Mouse (Mus musculus): ENCODE measurements around the gene Arhgef19. TPM values are rescaled to one million over a fixed set of nuclear protein-coding genes. Genes with fewer than 3 reads are reported as not detected.

Arhgef19 gene
- polyA plus RNA-seq, 1 experiment from 2014 or later = 20.9 TPM

DNA sequence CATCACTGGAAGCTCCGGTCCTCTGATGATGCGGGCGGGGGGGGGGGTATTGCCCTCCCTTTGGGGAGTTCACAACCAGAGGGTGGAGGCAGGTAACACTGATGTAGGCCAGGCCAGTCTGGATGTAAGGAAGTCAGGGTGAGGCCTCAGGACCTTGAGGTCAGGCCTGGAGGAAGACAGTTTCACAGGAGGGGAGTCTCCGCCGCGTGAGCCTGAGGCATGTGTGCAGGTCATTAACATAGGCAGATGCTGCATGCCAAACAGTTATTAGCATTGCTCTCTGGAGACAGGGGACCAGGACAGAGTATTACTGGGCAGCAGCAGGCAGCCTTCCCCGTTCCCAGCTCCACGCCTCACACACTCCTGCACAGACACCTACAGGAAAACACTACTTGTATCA is 48.9 kb downstream of the Arhgef19 start:
- Histone ChIP-seq H3K9me3 (no peaks in the 10 kb centered on the region), H3K4me1 (peaks cover 38% of the 10 kb centered on the region), H3K36me3 (no peaks in the 10 kb centered on the region), H3K27me3 (replicated peaks) (peaks cover 28% of the 10 kb centered on the region), H3K4me3 (replicated peaks) (no peak overlapping the region), H3K27ac (no peak overlapping the region), H3K9ac (no peak overlapping the region), H3K4me2 (no peak overlapping the region)
- ATAC-seq (ENCODE audit: insufficient read depth, low FRiP score, low read depth) = no peak
- WGBS = 48% methylated on average over 8 of the region's 8 CpGs

DNA sequence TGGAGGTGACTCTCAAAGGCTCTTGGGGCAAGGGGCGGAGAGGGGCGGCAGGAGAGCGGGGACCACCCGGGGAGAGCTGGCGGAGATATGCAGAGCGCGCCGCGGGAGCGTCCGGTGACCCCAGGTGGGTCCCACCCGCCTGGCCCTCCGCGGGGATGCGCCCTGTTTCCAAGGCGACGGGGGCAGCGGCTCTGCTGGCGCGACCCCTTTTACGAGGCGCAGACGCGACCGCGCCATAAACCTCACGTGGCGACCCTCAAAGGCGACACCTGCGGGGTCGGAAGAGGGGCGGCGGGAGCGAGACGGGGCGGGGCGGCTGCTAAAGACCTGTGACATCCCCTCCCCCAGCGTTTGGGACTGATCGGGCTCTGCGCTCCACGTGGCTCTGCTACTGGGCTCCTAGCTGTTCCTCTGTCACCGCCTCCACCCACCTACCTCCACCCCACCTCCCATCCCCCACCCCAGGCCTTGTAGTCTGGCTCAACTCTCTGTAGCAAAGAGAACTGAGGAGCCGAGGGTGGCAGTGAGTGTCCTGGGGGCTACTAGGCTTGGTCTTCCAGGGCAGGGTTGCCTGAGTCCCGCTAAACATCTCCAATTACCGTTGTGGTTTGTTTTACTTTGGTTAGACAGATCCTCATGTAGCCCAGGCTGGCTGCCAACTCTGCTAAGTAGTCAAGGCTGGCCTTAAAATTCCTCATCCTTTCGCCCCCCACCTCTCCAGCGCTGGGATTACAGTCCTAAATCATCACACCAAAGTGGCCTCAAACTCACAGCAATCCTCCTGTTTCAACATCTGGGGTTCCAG is 52.5 kb downstream of the Arhgef19 start:
- H3K27me3 ChIP-seq (replicated peaks) = peaks cover 31% of the 10 kb centered on the region
- peak overlapping the region; percentile 28 for H3K4me3 ChIP-seq (replicated peaks)
- H3K36me3 ChIP-seq = no peaks in the 10 kb centered on the region
- no peak overlapping the region for H3K9ac ChIP-seq
- no peaks in the 10 kb centered on the region for H3K9me3 ChIP-seq
- ATAC-seq (ENCODE audit: insufficient read depth, low FRiP score, low read depth) = no peak
- 4% methylated on average over 39 of the region's 47 CpGs for WGBS
- H3K27ac ChIP-seq = no peak overlapping the region
- peak overlapping the region; percentile 75 for H3K4me2 ChIP-seq
- peaks cover 31% of the 10 kb centered on the region for H3K4me1 ChIP-seq

DNA sequence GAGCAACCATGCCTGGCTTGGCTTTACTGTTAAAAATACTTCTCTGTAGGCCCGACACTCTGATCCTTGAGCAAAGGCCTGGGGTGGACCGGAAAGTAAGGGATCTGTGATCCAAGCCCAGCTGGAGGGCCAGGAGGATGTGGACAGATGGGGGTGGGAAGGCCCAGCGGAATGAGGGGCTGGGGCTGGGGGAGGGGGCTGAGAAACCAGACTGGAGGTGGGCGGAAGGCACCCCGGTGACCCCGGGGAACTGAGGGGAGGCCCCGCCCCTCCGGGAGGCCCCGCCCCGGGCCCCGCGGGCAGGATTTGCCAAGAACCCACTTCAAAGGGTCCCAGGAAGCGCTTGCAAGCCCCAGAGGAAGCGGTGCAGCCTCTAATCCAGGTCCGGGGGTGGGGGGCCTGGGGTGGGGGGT is 56.5 kb downstream of the Arhgef19 start:
- ATAC-seq (ENCODE audit: insufficient read depth, low FRiP score, low read depth) = 0 out of 2 replicates have a peak, but pooled peaks have one; percentile 23
- no peak overlapping the region for H3K9ac ChIP-seq
- peaks cover 19% of the 10 kb centered on the region; the same call in 1 of the 2 replicates for H3K27me3 ChIP-seq (replicated peaks)
- H3K9me3 ChIP-seq = no peaks in the 10 kb centered on the region
- WGBS = 5% methylated on average over 12 of the region's 15 CpGs
- H3K27ac ChIP-seq = no peak overlapping the region
- peaks cover 20% of the 10 kb centered on the region for H3K4me1 ChIP-seq
- H3K36me3 ChIP-seq = no peaks in the 10 kb centered on the region
- no peak overlapping the region for H3K4me3 ChIP-seq (replicated peaks)
- H3K4me2 ChIP-seq = peak overlapping the region; percentile 19; the same call in 1 of the 2 replicates

DNA sequence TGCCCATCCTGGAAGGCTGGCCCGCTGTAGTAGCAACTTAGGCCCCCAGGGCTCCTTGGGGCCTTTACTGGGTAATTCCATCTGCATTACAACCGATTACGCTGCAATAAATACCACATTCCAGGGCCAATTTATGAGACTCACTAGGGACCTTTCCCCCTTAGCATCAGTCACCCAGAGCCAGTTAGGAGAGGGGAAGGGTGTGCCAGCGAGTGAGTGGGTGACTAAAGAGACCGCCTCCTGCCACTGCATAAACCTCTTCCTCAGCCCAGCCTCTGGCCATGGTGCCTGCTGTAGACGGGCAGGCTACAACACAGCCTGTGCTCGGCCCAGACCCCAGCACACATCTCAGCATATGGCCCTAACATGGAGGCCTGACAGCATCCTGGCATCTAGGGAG is 58.6 kb downstream of the Arhgef19 start:
- Histone ChIP-seq H3K4me1 (peaks cover 29% of the 10 kb centered on the region), H3K4me3 (replicated peaks) (no peak overlapping the region), H3K27me3 (replicated peaks) (0 out of 2 replicates have a peak, but pooled peaks cover 15% of the 10 kb centered on the region), H3K27ac (no peak overlapping the region), H3K9ac (no peak overlapping the region), H3K36me3 (no peaks in the 10 kb centered on the region), H3K4me2 (no peak overlapping the region), H3K9me3 (no peaks in the 10 kb centered on the region)
- no peak for ATAC-seq (ENCODE audit: insufficient read depth, low FRiP score, low read depth)
- 64% methylated on average over 7 of the region's 7 CpGs for WGBS

DNA sequence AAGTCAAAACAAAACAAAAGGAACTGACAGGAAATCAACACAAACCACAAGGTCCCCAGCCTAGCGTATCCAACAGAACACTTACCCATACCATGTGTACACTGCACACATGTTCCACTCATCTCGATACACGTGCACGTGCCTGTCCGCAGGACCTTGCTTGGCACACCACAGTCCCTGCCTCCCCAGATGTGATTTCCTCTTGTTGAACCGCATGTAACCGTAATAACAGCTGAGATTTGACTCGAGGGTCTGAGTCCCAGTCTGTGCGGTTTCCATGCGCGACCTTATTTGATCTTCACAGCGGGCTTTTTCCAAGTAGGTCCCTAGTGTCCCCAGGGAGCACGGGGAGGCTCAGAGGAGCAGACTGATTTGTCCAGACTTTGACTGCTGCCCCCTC is 60.1 kb downstream of the Arhgef19 start:
- 0 out of 2 replicates have a peak, but pooled peaks cover 8% of the 10 kb centered on the region for H3K27me3 ChIP-seq (replicated peaks)
- H3K4me3 ChIP-seq (replicated peaks) = no peak overlapping the region
- no peaks in the 10 kb centered on the region for H3K9me3 ChIP-seq
- 66% methylated on average over 13 of the region's 13 CpGs for WGBS
- no peaks in the 10 kb centered on the region for H3K36me3 ChIP-seq
- ATAC-seq (ENCODE audit: insufficient read depth, low FRiP score, low read depth) = no peak
- H3K9ac ChIP-seq = no peak overlapping the region
- no peak overlapping the region for H3K27ac ChIP-seq
- peaks cover 34% of the 10 kb centered on the region for H3K4me1 ChIP-seq
- H3K4me2 ChIP-seq = no peak overlapping the region

DNA sequence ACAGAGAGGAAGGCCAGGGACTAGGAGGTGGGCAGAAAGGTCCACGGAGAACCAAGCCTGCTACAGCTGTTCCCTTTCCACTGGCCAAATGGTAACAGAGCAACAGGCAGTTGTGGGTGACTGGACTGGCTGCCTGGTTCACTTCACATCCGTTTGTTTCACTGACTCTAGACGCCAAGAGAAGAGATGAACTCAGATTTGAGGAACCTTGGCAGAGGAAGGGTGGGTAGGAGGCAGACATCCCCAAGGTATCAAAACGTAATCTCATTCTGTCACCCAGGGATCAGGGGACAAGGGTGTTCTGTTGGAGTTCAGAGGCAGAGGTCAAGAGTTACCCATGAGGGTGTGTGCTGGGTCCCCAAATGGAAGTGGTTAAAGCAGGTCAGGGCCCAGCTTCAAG is 60.9 kb downstream of the Arhgef19 start:
- H3K4me1 ChIP-seq = peaks cover 34% of the 10 kb centered on the region
- no peak for ATAC-seq (ENCODE audit: insufficient read depth, low FRiP score, low read depth)
- H3K27me3 ChIP-seq (replicated peaks) = 0 out of 2 replicates have a peak, but pooled peaks cover 8% of the 10 kb centered on the region
- no peak overlapping the region for H3K27ac ChIP-seq
- H3K9me3 ChIP-seq = no peaks in the 10 kb centered on the region
- 58% methylated on average over 4 of the region's 4 CpGs for WGBS
- H3K4me2 ChIP-seq = no peak overlapping the region
- H3K36me3 ChIP-seq = no peaks in the 10 kb centered on the region
- H3K9ac ChIP-seq = no peak overlapping the region
- H3K4me3 ChIP-seq (replicated peaks) = no peak overlapping the region

DNA sequence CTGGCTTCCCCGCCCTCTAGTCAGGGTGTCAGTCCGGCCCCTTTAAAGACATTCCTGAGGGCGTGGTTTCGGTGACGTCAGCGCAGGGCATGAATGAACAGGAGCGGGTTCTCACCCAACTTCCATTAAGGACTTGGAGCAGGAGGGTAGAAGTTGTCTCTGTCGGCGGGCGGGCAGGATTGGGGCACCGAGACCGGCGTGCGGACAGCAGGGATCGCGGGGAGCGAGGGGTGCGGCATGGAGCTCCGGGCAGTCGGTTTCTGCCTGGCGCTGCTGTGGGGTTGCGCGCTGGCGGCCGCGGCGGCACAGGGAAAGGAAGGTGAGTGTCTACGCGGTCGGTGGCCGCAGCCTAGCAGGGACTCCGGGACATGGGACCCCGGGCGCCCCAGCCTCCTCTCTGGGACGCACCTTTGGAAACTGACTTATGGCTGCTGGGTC is 61.8 kb downstream of the Arhgef19 start, which contains the start of gene Epha2:
Epha2 (plus strand) TSS at position 125 of the 438 bp plus-strand sequence.
- H3K27ac ChIP-seq = peak within 1 kb of the TSS; percentile 78
- H3K9ac ChIP-seq = peak within 1 kb of the TSS; percentile 60
- peaks cover 28% of the 10 kb centered on the region for H3K4me1 ChIP-seq
- H3K4me3 ChIP-seq (replicated peaks) = peak within 1 kb of the TSS; percentile 69
- WGBS = under 1% methylated on average over 35 of the region's 35 CpGs
- 0 out of 2 replicates have a peak, but pooled peaks cover 8% of the 10 kb centered on the region for H3K27me3 ChIP-seq (replicated peaks)
- peak; percentile 57 for ATAC-seq (ENCODE audit: insufficient read depth, low FRiP score, low read depth)
- peak within 1 kb of the TSS; percentile 93 for H3K4me2 ChIP-seq
- H3K36me3 ChIP-seq = no peaks in the 10 kb centered on the region
- no peaks in the 10 kb centered on the region for H3K9me3 ChIP-seq

DNA sequence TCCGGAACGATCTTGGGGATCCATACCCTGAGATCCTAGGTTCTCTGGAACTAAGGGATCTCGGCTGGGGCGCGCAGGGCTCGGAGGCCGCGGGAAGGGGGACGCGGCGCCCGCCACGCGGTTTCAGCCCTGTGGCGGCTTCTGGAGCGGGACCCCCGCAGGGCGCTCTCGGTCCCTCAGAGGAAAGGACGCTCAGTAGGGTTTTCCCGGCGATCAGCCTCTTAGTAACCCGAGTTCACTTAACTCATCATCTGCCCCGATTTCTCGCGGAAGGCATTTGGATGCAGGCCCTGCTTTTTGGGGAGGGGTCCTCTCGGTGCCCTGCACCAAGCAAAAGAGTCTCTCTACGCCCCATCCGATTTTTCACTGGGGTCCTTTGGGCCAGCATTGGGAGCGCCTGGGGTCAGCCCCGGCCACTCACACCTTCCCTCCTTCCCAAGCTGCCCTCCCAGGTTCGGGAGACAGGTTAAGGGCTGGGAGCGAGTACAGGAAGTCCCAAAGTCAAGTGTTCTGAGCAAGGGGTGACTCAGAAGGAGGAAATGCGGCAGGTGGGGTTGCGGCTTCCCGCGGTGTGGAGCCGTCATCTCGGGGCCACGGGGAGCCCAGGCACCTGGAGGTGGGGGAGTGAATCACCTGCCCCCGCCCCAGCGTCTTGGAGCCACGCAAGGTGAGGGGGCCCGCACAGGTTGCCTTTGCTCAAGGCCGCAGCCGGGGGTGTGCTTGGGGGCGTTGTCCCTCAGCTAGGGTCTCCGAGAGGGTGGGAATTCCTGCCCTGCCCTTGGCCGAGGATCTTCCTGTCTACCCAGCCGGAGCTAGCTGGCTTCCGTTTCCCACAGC is 62.5 kb downstream of the Arhgef19 start:
- peak overlapping the region; percentile 69 for H3K4me3 ChIP-seq (replicated peaks)
- H3K4me2 ChIP-seq = peak overlapping the region; percentile 93
- H3K4me1 ChIP-seq = peaks cover 34% of the 10 kb centered on the region
- no peak; the same call in 1 of the 2 replicates for ATAC-seq (ENCODE audit: insufficient read depth, low FRiP score, low read depth)
- no peaks in the 10 kb centered on the region for H3K9me3 ChIP-seq
- under 1% methylated on average over 51 of the region's 51 CpGs for WGBS
- no peaks in the 10 kb centered on the region for H3K36me3 ChIP-seq
- H3K27me3 ChIP-seq (replicated peaks) = 0 out of 2 replicates have a peak, but pooled peaks cover 8% of the 10 kb centered on the region
- peak overlapping the region; percentile 78 for H3K27ac ChIP-seq
- peak overlapping the region; percentile 60 for H3K9ac ChIP-seq

DNA sequence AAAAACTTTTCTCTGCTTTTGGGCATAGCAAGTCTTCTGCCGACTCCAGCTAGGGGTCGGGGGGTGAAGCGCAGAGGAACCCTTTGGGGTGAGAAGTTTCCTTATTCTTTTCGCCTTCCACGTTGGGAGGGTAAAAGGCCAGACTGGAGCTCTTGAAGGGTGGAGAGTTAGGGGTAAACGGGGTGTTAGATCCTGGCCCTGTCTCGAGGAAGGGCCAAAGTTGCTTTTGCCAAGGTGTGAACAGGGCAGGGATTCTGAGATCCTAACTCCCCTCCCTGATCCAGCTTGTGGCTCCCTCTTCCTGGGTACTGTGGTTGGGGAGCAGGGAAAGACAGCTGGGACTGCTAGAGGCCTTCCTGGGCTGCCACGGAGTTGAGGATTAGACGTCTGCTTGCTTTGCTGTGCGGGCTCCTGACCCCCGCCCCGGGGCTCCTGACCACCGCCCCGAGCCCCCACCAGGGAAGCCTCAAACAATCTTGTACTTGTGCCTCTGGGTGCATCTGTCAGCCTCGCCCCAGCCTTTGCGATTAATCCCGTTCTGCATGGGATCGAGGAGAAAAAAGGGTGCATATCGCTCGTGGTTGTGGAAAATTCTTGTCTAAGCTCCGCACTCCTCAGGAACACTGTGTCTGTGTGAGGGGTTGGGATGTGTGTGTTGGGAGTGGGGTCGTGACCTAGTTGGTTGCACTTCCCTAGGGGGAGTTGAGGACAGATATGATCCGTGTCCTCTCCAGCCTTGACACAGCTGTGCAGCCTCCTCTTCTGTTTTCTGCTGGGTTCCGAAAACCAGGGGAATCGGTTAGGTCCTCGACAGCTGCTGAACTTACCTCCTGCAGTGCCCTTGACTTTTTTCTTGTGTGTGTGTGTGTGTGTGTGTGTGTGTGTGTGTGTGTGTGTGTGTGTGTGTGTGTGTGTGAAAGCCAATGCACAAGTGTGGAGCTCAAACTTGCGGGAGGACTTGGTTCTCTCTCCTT is 63.4 kb downstream of the Arhgef19 start:
- Histone ChIP-seq H3K4me1 (peaks cover 34% of the 10 kb centered on the region), H3K27ac (peak overlapping the region; percentile 78)

DNA sequence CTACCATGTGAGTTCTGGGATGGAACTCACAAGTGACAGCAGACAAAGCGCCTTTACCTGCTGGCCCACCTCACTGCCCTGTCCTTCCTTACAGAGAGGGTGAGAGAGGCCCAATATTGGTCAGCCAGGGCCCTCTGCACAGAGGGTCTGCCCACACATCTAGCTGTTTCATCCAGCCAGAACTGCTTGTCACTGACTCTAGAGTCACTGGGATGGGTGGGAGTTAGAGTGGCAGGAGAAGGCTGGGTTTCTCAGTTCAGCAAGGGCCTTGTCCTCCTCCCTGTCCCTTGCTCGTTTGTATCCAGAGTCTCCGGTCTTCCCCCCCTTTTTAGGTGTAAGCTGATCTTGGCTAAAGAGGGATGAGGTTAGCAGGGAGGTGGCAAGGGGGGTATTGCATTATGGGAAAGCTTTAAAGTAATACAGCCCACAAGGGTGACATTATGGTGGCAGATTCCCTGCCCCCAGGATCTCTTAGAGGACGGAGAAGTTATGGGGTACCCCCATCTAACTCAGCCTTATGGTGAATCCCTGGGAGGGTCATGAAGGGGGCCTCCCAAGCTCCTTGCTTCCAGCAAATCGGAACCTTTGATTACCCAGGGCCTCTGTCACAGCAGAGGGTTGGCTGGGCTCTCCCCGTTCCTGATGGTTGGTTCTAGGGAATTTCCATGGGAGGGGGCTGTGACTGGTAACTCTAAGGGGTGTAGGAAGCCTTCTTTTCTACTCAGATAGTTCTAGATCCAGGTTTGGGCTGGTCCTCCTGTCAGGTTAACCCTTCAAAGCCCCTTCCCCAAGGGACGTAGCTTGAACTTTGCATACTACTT is 64.3 kb downstream of the Arhgef19 start:
- Histone ChIP-seq H3K27me3 (replicated peaks) (0 out of 2 replicates have a peak, but pooled peaks cover 8% of the 10 kb centered on the region), H3K9ac (0 out of 2 replicates have a peak overlapping the region, but pooled peaks have one; percentile 6), H3K4me1 (peaks cover 34% of the 10 kb centered on the region), H3K36me3 (0 out of 2 replicates have a peak, but pooled peaks cover 4% of the 10 kb centered on the region), H3K27ac (no peak overlapping the region), H3K9me3 (no peaks in the 10 kb centered on the region), H3K4me2 (peak overlapping the region; percentile 93), H3K4me3 (replicated peaks) (peak overlapping the region; percentile 69)
- ATAC-seq (ENCODE audit: insufficient read depth, low FRiP score, low read depth) = no peak
- 58% methylated on average over 7 of the region's 7 CpGs for WGBS

More for the DNA sequence above, 63.4 kb downstream of the Arhgef19 start:
- 16% methylated on average over 27 of the region's 27 CpGs for WGBS
- Histone ChIP-seq H3K9me3 (no peaks in the 10 kb centered on the region), H3K4me3 (replicated peaks) (peak overlapping the region; percentile 69), H3K27me3 (replicated peaks) (0 out of 2 replicates have a peak, but pooled peaks cover 8% of the 10 kb centered on the region), H3K9ac (peak overlapping the region; percentile 60), H3K36me3 (no peaks in the 10 kb centered on the region), H3K4me2 (peak overlapping the region; percentile 93)
- no peak for ATAC-seq (ENCODE audit: insufficient read depth, low FRiP score, low read depth)
